Mouse (Mus musculus) forebrain, embryonic 16.5 days (tissue): ENCODE measurements around the gene Cd27. TPM values are rescaled to one million over a fixed set of nuclear protein-coding genes. Genes with fewer than 3 reads are reported as not detected.
"Not testable (repeated sequence)": the region's sequence is repeated elsewhere in the genome, so short reads cannot be mapped to it uniquely, and the experiment has no call there.

Source experiments
- ATAC-seq: fragments of 200-750 bp; cut with Nextera tagmentation; 2 replicates; pipeline ENCODE4 v1.8.0; 2017; ENCODE audit warnings: mild to moderate bottlenecking, moderate library complexity
- H3K27ac ChIP-seq: fragments of 300-500 bp; sonication (generic); 2 replicates; pipeline ENCODE4 v1.5.1; 2014; ENCODE audit warnings: low read length, control low read depth
- H3K27me3 ChIP-seq: fragments of 300-500 bp; sonication (generic); replicated peaks from 2 replicates; pipeline ENCODE4 v1.6.1; 2014; ENCODE audit warnings: low read length; ENCODE audit not compliant: control insufficient read depth, insufficient read depth
- H3K36me3 ChIP-seq: fragments of 300-500 bp; sonication (generic); 2 replicates; pipeline ENCODE4 v1.6.1; 2014; ENCODE audit not compliant: control insufficient read depth, insufficient read depth
- H3K4me1 ChIP-seq: fragments of 300-500 bp; sonication (generic); replicated peaks from 2 replicates; pipeline ENCODE4 v1.6.1; 2014; ENCODE audit warnings: low read length; ENCODE audit not compliant: control insufficient read depth, insufficient read depth
- H3K4me2 ChIP-seq: fragments of 300-500 bp; sonication (generic); 2 replicates; pipeline ENCODE4 v1.6.1; 2014; ENCODE audit warnings: mild to moderate bottlenecking, low read length, control low read depth
- H3K4me3 ChIP-seq: fragments of 300-500 bp; sonication (generic); replicated peaks from 2 replicates; pipeline ENCODE4 v1.5.1; 2014; ENCODE audit warnings: mild to moderate bottlenecking, low read length, control low read depth
- H3K9ac ChIP-seq: fragments of 300-500 bp; sonication (generic); replicated peaks from 2 replicates; pipeline ENCODE4 v1.6.1; 2014; ENCODE audit warnings: low read depth, low read length, control low read depth
- H3K9me3 ChIP-seq: fragments of 300-500 bp; sonication (generic); 2 replicates; pipeline ENCODE4 v1.6.1; 2016; ENCODE audit warnings: low read length; ENCODE audit not compliant: control insufficient read depth
- WGBS: fragments of 180-500 bp; shearing (Covaris S2); extraction: QIAGEN DNeasy Blood & Tissue Kit; methylation state at CpG from one replicate; pipeline ENCODE4 v1.1.7; 2014; 5-methylcytosine and 5-hydroxymethylcytosine counted together
- polyA plus RNA-seq: library from polyadenylated mRNA; unstranded; fragments of >200 nt; fragmentation: Nextera tagmentation; extraction: Ambion mirVana; gene quantifications from 2 replicates; pipeline ENCODE4 v1.2.1, GENCODE M21; 2015

Gene Cd27
- polyA plus RNA-seq, 1 experiment from 2014 or later = 1.8 TPM

GRCm38 (mm10) chr6:125268799-125269198, 32.0 kb upstream of the Cd27 start:
- Histone ChIP-seq H3K4me1 (no peaks in the 10 kb centered on the region), H3K4me2 (no peak overlapping the region), H3K27me3 (no peaks in the 10 kb centered on the region), H3K36me3 (no peaks in the 10 kb centered on the region), H3K4me3 (no peak overlapping the region), H3K9ac (no peak overlapping the region), H3K9me3 (no peaks in the 10 kb centered on the region), H3K27ac (no peak overlapping the region)
- WGBS = 58% methylated on average over 6 of the region's 6 CpGs
- ATAC-seq = no peak

GRCm38 (mm10) chr6:125267469-125267868, 30.7 kb upstream of the Cd27 start:
- Histone ChIP-seq H3K9me3 (no peaks in the 10 kb centered on the region), H3K27ac (no peak overlapping the region), H3K4me1 (no peaks in the 10 kb centered on the region), H3K4me2 (no peak overlapping the region), H3K27me3 (no peaks in the 10 kb centered on the region), H3K4me3 (no peak overlapping the region), H3K36me3 (no peaks in the 10 kb centered on the region), H3K9ac (no peak overlapping the region)
- WGBS = 92% methylated on average over 3 of the region's 3 CpGs
- no peak for ATAC-seq

GRCm38 (mm10) chr6:125266600-125266999, 29.8 kb upstream of the Cd27 start:
- not testable (repeated sequence) for H3K27me3 ChIP-seq, ATAC-seq, H3K4me3 ChIP-seq, H3K9ac ChIP-seq, H3K4me1 ChIP-seq, H3K36me3 ChIP-seq, H3K27ac ChIP-seq, H3K9me3 ChIP-seq, H3K4me2 ChIP-seq
- 54% methylated on average over 6 of the region's 6 CpGs for WGBS

DNA sequence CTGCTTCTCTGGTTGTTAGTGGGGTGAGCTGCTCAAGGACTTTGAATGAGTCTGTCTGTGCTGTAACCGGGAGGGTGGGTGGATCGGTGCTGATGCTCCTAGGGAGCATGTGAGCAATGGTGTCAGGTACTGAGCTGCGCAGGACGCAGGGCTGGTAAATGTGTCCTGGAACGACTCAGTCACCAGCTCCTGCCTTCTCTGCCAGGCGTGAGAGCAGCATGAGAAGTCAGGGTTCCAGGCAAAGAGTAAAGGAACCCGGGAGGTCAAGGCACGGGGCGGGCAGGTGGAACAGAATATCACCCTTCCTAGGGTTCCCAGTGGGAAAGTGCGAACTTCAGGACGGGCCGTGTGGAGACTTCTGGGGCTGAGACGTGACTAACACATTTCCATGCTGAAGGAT, 29.3 kb upstream of the Cd27 start:
- Histone ChIP-seq H3K9me3 (no peaks in the 10 kb centered on the region), H3K4me2 (no peak overlapping the region), H3K9ac (no peak overlapping the region), H3K4me3 (no peak overlapping the region), H3K4me1 (no peaks in the 10 kb centered on the region), H3K27me3 (no peaks in the 10 kb centered on the region), H3K36me3 (no peaks in the 10 kb centered on the region), H3K27ac (no peak overlapping the region)
- ATAC-seq = no peak
- 80% methylated on average over 13 of the region's 13 CpGs for WGBS

- no peak for ATAC-seq
- no peaks in the 10 kb centered on the region for H3K4me1 ChIP-seq
- no peaks in the 10 kb centered on the region for H3K36me3 ChIP-seq
- no peaks in the 10 kb centered on the region for H3K9me3 ChIP-seq
- H3K9ac ChIP-seq = no peak overlapping the region
- H3K4me3 ChIP-seq = no peak overlapping the region
- no peaks in the 10 kb centered on the region for H3K27me3 ChIP-seq
- WGBS = 63% methylated on average over 10 of the region's 10 CpGs
- no peak overlapping the region for H3K4me2 ChIP-seq
- H3K27ac ChIP-seq = no peak overlapping the region
Observed at GRCm38 (mm10) chr6:125265239-125265638, 28.4 kb upstream of the Cd27 start.

- Histone ChIP-seq H3K36me3 (no peaks in the 10 kb centered on the region), H3K9ac (no peak overlapping the region), H3K4me1 (no peaks in the 10 kb centered on the region), H3K27ac (no peak overlapping the region), H3K27me3 (no peaks in the 10 kb centered on the region), H3K4me2 (no peak overlapping the region), H3K4me3 (no peak overlapping the region), H3K9me3 (no peaks in the 10 kb centered on the region)
- WGBS = 94% methylated on average over 9 of the region's 9 CpGs
- ATAC-seq = no peak
Observed at GRCm38 (mm10) chr6:125264219-125264618, 27.4 kb upstream of the Cd27 start.

GRCm38 (mm10) chr6:125260006-125260555, 23.3 kb upstream of the Cd27 start:
- Histone ChIP-seq H3K27me3 (no peaks in the 10 kb centered on the region), H3K4me3 (no peak overlapping the region), H3K4me1 (no peaks in the 10 kb centered on the region), H3K4me2 (no peak overlapping the region), H3K27ac (no peak overlapping the region), H3K36me3 (no peaks in the 10 kb centered on the region), H3K9me3 (no peaks in the 10 kb centered on the region), H3K9ac (no peak overlapping the region)
- ATAC-seq = no peak
- WGBS = 80% methylated on average over 10 of the region's 10 CpGs

GRCm38 (mm10) chr6:125256222-125256966, 19.6 kb upstream of the Cd27 start:
- WGBS = 80% methylated on average over 8 of the region's 8 CpGs
- H3K4me2 ChIP-seq = no peak overlapping the region

DNA sequence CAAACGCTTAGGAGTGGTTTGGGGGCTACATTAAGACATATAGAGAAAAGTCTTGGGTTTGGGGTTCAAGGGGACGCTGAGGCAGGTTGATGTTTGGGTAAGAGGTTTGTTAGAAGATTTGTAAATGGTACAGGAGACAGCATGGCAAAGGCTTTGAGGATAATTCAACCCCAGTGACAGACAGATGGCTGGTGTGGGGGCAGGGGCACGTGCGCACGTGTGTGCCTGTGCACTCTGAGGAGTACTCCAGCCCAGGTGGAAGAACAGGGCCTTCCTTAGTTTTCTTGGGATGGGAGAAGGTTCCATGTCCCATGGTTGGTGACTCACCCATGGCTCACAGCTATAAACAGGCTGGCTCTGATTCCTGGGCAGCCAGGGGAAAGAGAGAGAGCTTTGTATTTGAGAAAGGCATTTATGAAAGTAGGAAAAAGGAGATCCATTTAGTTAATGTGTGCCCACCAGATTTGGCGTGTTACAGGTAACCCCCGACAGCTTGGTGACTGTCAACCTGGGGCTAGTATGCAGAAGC, 18.8 kb upstream of the Cd27 start:
- no peak overlapping the region for H3K27ac ChIP-seq
- WGBS = 87% methylated on average over 7 of the region's 7 CpGs
- no peak for ATAC-seq

More at GRCm38 (mm10) chr6:125256222-125256966, 19.6 kb upstream of the Cd27 start:
- Histone ChIP-seq H3K36me3 (no peaks in the 10 kb centered on the region), H3K27me3 (no peaks in the 10 kb centered on the region), H3K9me3 (no peaks in the 10 kb centered on the region), H3K4me3 (no peak overlapping the region), H3K4me1 (no peaks in the 10 kb centered on the region), H3K27ac (no peak overlapping the region), H3K9ac (no peak overlapping the region)
- ATAC-seq = no peak

More for the DNA sequence above, 18.8 kb upstream of the Cd27 start:
- Histone ChIP-seq H3K4me3 (no peak overlapping the region), H3K27me3 (no peaks in the 10 kb centered on the region), H3K36me3 (no peaks in the 10 kb centered on the region), H3K4me2 (no peak overlapping the region), H3K4me1 (no peaks in the 10 kb centered on the region), H3K9ac (no peak overlapping the region), H3K9me3 (no peaks in the 10 kb centered on the region)
